Mouse (Mus musculus) hindbrain, embryonic 16.5 days (tissue): ENCODE data around the gene Olfr766-ps1. TPM values are rescaled to one million over a fixed set of nuclear protein-coding genes. Genes with fewer than 3 reads are reported as not detected.
"Not testable (repeated sequence)": the region's sequence is repeated elsewhere in the genome, so short reads cannot be mapped to it uniquely, and the experiment has no call there.

Source experiments
- ATAC-seq: fragments of 200-750 bp; cut with Nextera tagmentation; 2 replicates; pipeline ENCODE4 v1.8.0; 2017; ENCODE audit warnings: moderate TSS enrichment, moderate library complexity
- H3K27ac ChIP-seq: fragments of 300-500 bp; sonication (generic); 2 replicates; pipeline ENCODE4 v1.5.1; 2014; ENCODE audit warnings: low read depth, mild to moderate bottlenecking, control low read depth, low read length, moderate library complexity
- H3K27me3 ChIP-seq: fragments of 300-500 bp; sonication (generic); replicated peaks from 2 replicates; pipeline ENCODE4 v1.6.1; 2014; ENCODE audit warnings: low read length; ENCODE audit not compliant: control insufficient read depth, insufficient read depth
- H3K36me3 ChIP-seq: fragments of 300-500 bp; sonication (generic); 2 replicates; pipeline ENCODE4 v1.6.1; 2014; ENCODE audit warnings: mild to moderate bottlenecking, low read length, moderate library complexity, mixed read lengths; ENCODE audit not compliant: control insufficient read depth, insufficient read depth
- H3K4me1 ChIP-seq: fragments of 300-500 bp; sonication (generic); 2 replicates; pipeline ENCODE4 v1.6.1; 2014; ENCODE audit warnings: low read depth, low read length; ENCODE audit not compliant: control insufficient read depth, insufficient read depth
- H3K4me2 ChIP-seq: fragments of 300-500 bp; sonication (generic); 2 replicates; pipeline ENCODE4 v1.6.1; 2014; ENCODE audit warnings: mild to moderate bottlenecking, low read length, control low read depth, moderate library complexity
- H3K4me3 ChIP-seq: fragments of 300-500 bp; sonication (generic); 2 replicates; pipeline ENCODE4 v1.5.1; 2014; ENCODE audit warnings: mild to moderate bottlenecking, low read length, control low read depth, moderate library complexity
- H3K9ac ChIP-seq: fragments of 300-500 bp; sonication (generic); 2 replicates; pipeline ENCODE4 v1.6.1; 2014; ENCODE audit warnings: low read depth, mild to moderate bottlenecking, control low read depth, low read length, moderate library complexity
- H3K9me3 ChIP-seq: fragments of 300-500 bp; sonication (generic); 2 replicates; pipeline ENCODE4 v1.6.1; 2014; ENCODE audit warnings: mild to moderate bottlenecking, low read length, moderate library complexity; ENCODE audit not compliant: control insufficient read depth
- WGBS: fragments of 180-500 bp; shearing (Covaris S2); extraction: QIAGEN DNeasy Blood & Tissue Kit; methylation state at CpG from one replicate; pipeline ENCODE4 v1.1.7; 2014; 5-methylcytosine and 5-hydroxymethylcytosine counted together
- polyA plus RNA-seq: library from polyadenylated mRNA; unstranded; fragments of >200 nt; fragmentation: Nextera tagmentation; extraction: Ambion mirVana; gene quantifications from 2 replicates; pipeline ENCODE4 v1.2.1, GENCODE M21; 2015

Olfr766-ps1 gene
- polyA plus RNA-seq = not detected in 2 replicates

DNA sequence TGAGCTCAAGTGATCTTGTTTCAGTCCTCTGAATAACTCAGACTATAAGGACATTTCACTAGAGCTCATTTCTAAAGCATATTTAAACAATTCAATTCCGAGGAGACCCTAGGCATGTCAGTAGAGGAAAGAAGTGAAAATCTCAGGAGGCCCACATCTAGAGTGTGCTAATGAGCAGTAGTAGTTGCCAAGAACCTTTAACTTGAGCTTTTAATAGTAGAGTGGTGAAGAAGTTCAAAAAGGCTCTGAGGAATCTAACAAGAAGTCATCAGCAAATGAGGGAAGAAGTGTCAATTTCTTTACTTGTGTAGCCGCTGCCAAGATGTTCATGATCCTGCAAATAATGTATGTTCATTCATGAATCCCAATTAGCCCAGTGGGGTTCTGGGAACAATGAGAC is at the start of gene Olfr766-ps1:
Olfr766-ps1 (minus strand) TSS at position 101 of the 400 bp plus-strand sequence.
- WGBS = 78% methylated on average over 2 of the region's 2 CpGs
- no peak for ATAC-seq
- H3K4me3 ChIP-seq = no peak within 1 kb of the TSS

DNA sequence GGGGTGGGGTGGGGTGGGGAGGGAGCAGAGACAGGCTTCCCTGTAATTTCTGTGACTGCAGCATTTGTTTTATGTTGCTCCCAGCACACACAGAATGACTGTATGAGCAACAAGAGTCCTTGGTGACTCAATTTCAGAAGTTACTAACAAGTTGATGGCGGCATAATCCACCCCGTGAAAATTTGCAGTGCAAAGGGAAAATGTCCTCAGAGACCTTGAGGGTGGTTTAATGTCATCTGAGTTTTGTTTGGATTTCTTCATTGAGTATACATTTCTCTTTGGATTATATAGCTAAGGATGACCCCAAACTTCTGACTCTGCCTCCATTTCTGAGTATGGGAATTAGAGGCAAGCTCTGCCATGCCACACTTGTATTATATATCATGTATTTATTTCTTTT is 49.0 kb upstream of the Olfr766-ps1 start, which contains the start of gene Olfr769:
Olfr769 (minus strand) TSS at position 101 of the 400 bp plus-strand sequence.
- 96% methylated on average over 2 of the region's 2 CpGs for WGBS
- no peak for ATAC-seq

More for the DNA sequence above, at the start of gene Olfr766-ps1:
- Histone ChIP-seq H3K4me2 (no peak within 1 kb of the TSS), H3K27ac (no peak within 1 kb of the TSS), H3K9me3 (no peaks in the 10 kb centered on the region), H3K36me3 (no peaks in the 10 kb centered on the region), H3K27me3 (no peaks in the 10 kb centered on the region), H3K4me1 (no peaks in the 10 kb centered on the region), H3K9ac (no peak within 1 kb of the TSS)

DNA sequence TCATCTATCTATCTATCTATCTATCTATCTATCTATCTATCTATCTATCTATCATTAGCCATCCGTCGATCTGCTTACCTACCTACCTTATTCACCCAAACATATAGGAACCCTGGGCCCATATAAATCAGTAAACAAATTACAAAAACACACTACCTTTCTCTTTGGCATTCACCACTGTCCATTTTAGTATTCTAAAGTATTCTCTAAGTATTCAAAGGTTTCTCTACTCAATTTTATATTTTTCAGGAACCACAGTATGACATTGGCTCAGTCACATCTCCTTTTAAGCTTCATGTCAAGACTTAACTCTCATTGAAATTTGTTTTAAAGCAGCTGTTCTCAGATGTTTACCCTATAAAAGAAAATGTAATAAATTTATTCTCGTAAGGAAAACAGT is 46.4 kb upstream of the Olfr766-ps1 start:
- no peak overlapping the region for H3K9ac ChIP-seq
- no peaks in the 10 kb centered on the region for H3K9me3 ChIP-seq
- no peaks in the 10 kb centered on the region for H3K36me3 ChIP-seq
- H3K27ac ChIP-seq = no peak overlapping the region
- no peaks in the 10 kb centered on the region for H3K27me3 ChIP-seq
- H3K4me2 ChIP-seq = no peak overlapping the region
- WGBS = 93% methylated on average over 3 of the region's 3 CpGs
- ATAC-seq = no peak
- no peak overlapping the region for H3K4me3 ChIP-seq
- H3K4me1 ChIP-seq = no peaks in the 10 kb centered on the region

More for the DNA sequence above, 49.0 kb upstream of the Olfr766-ps1 start, which contains the start of gene Olfr769:
- no peak within 1 kb of the TSS for H3K4me2 ChIP-seq
- H3K36me3 ChIP-seq = no peaks in the 10 kb centered on the region
- no peak within 1 kb of the TSS for H3K4me3 ChIP-seq
- H3K27me3 ChIP-seq = no peaks in the 10 kb centered on the region
- no peak within 1 kb of the TSS for H3K9ac ChIP-seq
- H3K4me1 ChIP-seq = no peaks in the 10 kb centered on the region
- H3K9me3 ChIP-seq = no peaks in the 10 kb centered on the region
- no peak within 1 kb of the TSS for H3K27ac ChIP-seq

DNA sequence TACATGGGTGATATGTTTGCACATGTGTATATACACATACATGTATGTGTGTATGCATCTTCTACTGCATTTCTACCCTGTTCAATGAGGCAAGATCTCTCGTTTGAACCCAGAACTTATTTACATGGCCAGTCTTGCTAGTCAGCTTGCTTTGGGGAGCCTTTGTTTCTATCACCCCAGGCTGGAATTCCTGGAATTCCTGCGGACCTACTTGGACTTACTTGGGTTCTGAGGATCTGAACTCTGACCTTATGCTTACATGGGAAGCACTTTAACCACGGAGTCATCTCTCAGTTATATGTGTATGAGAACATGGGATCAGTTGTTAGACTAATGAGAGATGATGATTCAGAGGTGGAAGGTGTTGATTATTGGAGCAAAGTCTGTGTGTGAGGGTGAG is 32.5 kb upstream of the Olfr766-ps1 start:
- no peaks in the 10 kb centered on the region for H3K4me1 ChIP-seq
- no peak for ATAC-seq
- H3K9ac ChIP-seq = no peak overlapping the region
- WGBS = 37% methylated on average over 3 of the region's 3 CpGs
- H3K27me3 ChIP-seq = no peaks in the 10 kb centered on the region
- H3K9me3 ChIP-seq = no peaks in the 10 kb centered on the region
- no peaks in the 10 kb centered on the region for H3K36me3 ChIP-seq
- H3K4me3 ChIP-seq = no peak overlapping the region
- no peak overlapping the region for H3K4me2 ChIP-seq
- H3K27ac ChIP-seq = no peak overlapping the region

DNA sequence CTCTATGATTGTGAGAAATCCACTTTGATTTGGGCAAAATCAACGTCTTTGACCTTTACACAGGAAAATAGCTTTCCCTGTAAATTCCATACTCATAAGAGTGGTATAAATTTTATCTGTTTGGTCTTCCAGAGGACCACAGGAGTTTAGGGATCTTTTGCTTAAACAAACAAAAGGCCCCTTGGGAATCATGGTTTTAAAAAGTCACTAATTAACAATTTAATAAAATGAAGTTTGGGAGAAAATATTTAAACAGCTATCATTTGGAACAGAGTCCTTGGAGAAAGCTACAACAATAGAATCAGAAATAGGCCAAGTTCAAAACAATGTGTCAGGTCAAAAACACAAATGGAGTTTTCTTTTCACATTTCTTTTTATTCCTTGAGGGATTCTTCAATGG is 30.5 kb upstream of the Olfr766-ps1 start, which contains the start of gene Olfr768:
Olfr768 (minus strand) TSS at position 101 of the 400 bp plus-strand sequence.
- Histone ChIP-seq H3K27ac (no peak within 1 kb of the TSS), H3K4me2 (no peak within 1 kb of the TSS), H3K4me3 (no peak within 1 kb of the TSS), H3K9me3 (no peaks in the 10 kb centered on the region), H3K9ac (no peak within 1 kb of the TSS), H3K4me1 (no peaks in the 10 kb centered on the region), H3K36me3 (no peaks in the 10 kb centered on the region), H3K27me3 (no peaks in the 10 kb centered on the region)
- WGBS = 78% methylated on average over 1 of the region's 1 CpGs
- no peak for ATAC-seq

DNA sequence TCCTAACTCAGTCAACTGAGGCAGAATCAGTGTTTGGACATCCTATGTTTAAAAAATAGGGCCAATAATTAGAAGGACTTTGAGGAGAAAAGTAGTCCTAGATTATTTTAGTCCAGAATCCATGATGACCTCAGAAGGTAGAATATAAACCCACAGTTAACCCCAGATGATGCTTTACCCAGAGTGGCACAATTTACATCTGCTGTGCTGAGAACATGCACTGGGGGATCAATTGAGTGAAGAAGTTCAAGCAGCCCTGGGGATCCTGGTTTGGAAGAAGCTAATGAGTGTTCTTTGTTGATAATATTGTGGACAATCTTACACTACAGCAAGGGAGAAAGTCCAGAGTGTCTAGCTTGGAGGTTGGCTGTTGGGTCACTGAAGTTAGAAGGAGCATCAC is 14.0 kb upstream of the Olfr766-ps1 start, which contains the start of gene Olfr767:
Olfr767 (minus strand) TSS at position 101 of the 400 bp plus-strand sequence.
- H3K4me1 ChIP-seq, ATAC-seq, H3K9ac ChIP-seq, H3K36me3 ChIP-seq, H3K27ac ChIP-seq, H3K9me3 ChIP-seq, H3K4me3 ChIP-seq, H3K27me3 ChIP-seq, H3K4me2 ChIP-seq: not testable (repeated sequence)

DNA sequence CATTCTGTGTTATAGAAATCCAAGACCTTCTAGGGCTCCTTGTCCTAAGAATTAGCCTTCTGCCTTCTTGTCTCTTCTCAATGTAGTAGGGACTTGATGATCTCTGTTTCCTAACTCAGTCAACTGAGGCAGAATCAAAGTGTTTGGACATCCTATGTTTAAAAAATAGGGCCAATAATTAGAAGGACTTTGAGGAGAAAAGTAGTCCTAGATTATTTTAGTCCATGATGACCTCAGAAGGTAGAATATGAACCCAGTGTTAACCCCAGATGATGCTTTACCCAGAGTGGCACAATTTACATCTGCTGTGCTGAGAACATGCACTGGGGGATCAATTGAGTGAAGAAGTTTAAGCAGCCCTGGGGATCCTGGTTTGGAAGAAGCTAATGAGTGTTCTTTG is 18.9 kb downstream of the Olfr766-ps1 start, which contains the start of gene Olfr765:
Olfr765 (minus strand) TSS at position 101 of the 400 bp plus-strand sequence.
- not testable (repeated sequence) for H3K36me3 ChIP-seq, H3K4me3 ChIP-seq, H3K9me3 ChIP-seq, H3K27me3 ChIP-seq, ATAC-seq, H3K27ac ChIP-seq, H3K4me2 ChIP-seq, H3K9ac ChIP-seq, H3K4me1 ChIP-seq

DNA sequence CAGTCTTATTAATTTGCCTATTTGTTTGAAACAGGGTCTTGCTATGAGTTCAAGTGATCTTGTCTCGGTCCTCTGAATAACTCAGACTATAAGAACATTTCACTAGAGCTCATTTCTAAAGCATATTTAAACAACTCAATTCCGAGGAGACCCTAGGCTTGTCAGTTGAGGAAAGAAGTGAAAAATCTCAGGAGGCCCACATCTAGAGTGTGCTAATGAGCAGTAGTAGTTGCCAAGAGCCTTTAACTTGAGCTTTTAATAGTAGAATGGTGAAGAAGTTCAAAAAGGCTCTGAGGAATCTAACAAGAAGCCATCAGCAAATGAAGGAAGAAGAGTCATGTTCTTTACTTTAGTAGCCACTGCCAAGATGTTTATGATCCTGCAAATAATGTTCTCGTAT is 29.0 kb downstream of the Olfr766-ps1 start, which contains the start of gene Olfr764-ps1:
Olfr764-ps1 (minus strand) TSS at position 101 of the 400 bp plus-strand sequence.
- whole genome bisulfite sequencing = 83% methylated on average over 3 of the region's 3 CpGs
- no peaks in the 10 kb centered on the region for H3K4me1 ChIP-seq
- no peak within 1 kb of the TSS for H3K9ac ChIP-seq
- no peaks in the 10 kb centered on the region for H3K36me3 ChIP-seq
- no peak for ATAC-seq
- H3K9me3 ChIP-seq = no peaks in the 10 kb centered on the region
- H3K27ac ChIP-seq = no peak within 1 kb of the TSS
- no peak within 1 kb of the TSS for H3K4me3 ChIP-seq
- no peaks in the 10 kb centered on the region for H3K27me3 ChIP-seq
- H3K4me2 ChIP-seq = no peak within 1 kb of the TSS

DNA sequence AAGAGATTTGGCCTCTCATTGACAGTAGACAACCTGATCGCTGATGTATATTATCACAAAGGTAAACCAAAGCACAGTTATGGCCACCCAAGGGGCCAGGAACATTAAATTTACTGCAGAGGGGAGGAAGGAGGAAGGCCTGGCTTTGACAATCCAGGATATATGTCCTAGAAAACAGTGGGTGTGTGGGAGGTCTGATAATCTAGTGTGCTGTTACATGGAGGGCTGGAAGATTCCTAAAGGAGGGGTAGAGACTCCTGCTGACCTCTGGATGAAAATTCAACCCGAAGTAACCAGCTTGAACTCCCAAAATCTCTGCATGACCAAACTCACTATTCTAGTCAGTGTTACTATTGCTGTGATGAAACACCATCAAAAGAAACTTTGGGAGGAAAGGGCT is 40.4 kb downstream of the Olfr766-ps1 start:
- no peak overlapping the region for H3K4me3 ChIP-seq
- H3K36me3 ChIP-seq = no peaks in the 10 kb centered on the region
- no peak overlapping the region for H3K4me2 ChIP-seq
- ATAC-seq = no peak
- H3K27me3 ChIP-seq = no peaks in the 10 kb centered on the region
- no peak overlapping the region for H3K9ac ChIP-seq
- no peak overlapping the region for H3K27ac ChIP-seq
- H3K9me3 ChIP-seq = no peaks in the 10 kb centered on the region
- WGBS = 84% methylated on average over 2 of the region's 2 CpGs
- no peaks in the 10 kb centered on the region for H3K4me1 ChIP-seq
